Mouse (Mus musculus) cortical plate, adult 2 months (tissue): ENCODE data around the gene Ung.

ENCODE experiments used
- CTCF ChIP-seq: fragments of 200-500 bp; IDR thresholded peaks from 2 replicates; pipeline ENCODE4 v1.5.1; 2011; ENCODE audit warnings: mild to moderate bottlenecking, control low read depth, low read length; ENCODE audit not compliant: insufficient read depth; ENCODE audit errors: extremely low read depth
- POLR2A ChIP-seq: fragments of 200-500 bp; IDR thresholded peaks from 2 replicates; pipeline ENCODE4 v1.6.1; 2011; ENCODE audit warnings: mild to moderate bottlenecking, low read length, control low read depth; ENCODE audit not compliant: insufficient read depth; ENCODE audit errors: extremely low read depth

DNA sequence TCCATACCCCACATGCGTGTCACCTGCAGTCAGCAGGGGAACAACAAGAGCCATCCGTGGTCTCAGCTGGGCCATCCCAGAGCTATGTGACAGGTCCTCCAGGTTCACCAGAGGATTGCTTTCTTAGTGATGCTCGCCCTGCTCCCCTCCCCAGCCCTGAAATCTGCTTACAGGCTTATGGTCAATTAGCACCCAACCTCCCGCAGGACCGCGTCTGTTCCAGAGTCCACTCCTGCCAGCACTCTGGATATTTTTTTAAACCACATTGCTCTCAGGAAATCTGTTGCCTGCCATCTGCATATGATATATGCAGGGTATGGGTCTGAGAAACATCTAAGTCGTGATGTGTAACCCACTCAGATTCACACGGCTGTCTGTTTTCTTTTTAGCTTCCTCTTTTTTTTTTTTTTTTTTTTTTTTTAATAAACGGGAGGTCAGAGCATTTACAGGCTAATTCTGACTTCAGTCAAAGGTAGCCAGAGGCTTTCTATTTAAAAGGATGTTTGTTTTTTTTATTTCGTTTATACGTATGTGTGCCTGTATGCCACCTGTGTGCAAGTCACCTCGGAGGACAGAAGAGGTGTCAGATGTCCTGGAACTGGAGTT, 42.2 kb upstream of the Ung start:
- TF ChIP-seq POLR2A: no peak
- no peak for TF ChIP-seq CTCF
